Mouse (Mus musculus) heart, embryonic 10.5 days (tissue): ENCODE data around the gene Cd22. TPM values are rescaled to one million over a fixed set of nuclear protein-coding genes. Genes with fewer than 3 reads are reported as not detected.
A peak's percentile ranks its signal among the peaks of the same experiment; 100 is the strongest.

Source experiments
- DNase-seq: peaks from one replicate; pipeline ENCODE4 v3.0.0-alpha.2; 2017; ENCODE audit warnings: low spot score
- H3K27ac ChIP-seq: fragments of 300-500 bp; sonication (generic); 2 replicates; pipeline ENCODE4 v1.5.1; 2016; ENCODE audit warnings: mild to moderate bottlenecking
- H3K27me3 ChIP-seq: fragments of 300-500 bp; sonication (generic); 2 replicates; pipeline ENCODE4 v1.6.1; 2016; ENCODE audit warnings: mild to moderate bottlenecking; ENCODE audit not compliant: poor library complexity, insufficient read depth, severe bottlenecking
- H3K36me3 ChIP-seq: fragments of 300-500 bp; sonication (generic); 2 replicates; pipeline ENCODE4 v1.6.1; 2016; ENCODE audit warnings: mild to moderate bottlenecking, moderate library complexity
- H3K4me1 ChIP-seq: fragments of 300-500 bp; sonication (generic); 2 replicates; pipeline ENCODE4 v1.6.1; 2016; ENCODE audit warnings: mild to moderate bottlenecking
- H3K4me3 ChIP-seq: fragments of 300-500 bp; sonication (generic); 2 replicates; pipeline ENCODE4 v1.5.1; 2016; ENCODE audit warnings: mild to moderate bottlenecking, moderate library complexity
- H3K9me3 ChIP-seq: fragments of 300-500 bp; sonication (generic); 2 replicates; pipeline ENCODE4 v1.6.1; 2016; ENCODE audit warnings: mild to moderate bottlenecking, moderate library complexity
- WGBS: fragments of 180-500 bp; shearing (Covaris S2); methylation state at CpG from one replicate; pipeline ENCODE4 v1.1.7; 2016; 5-methylcytosine and 5-hydroxymethylcytosine counted together
- polyA plus RNA-seq: library from polyadenylated mRNA; unstranded; fragments of >200 nt; fragmentation: Nextera tagmentation; extraction: Ambion mirVana; gene quantifications from 2 replicates; pipeline ENCODE4 v1.2.1, GENCODE M21; 2016

The Cd22 gene
- polyA plus RNA-seq, 1 experiment from 2014 or later: not detected

GRCm38 (mm10) chr7:30891746-30892145 lies 11.6 kb upstream of the Cd22 start:
- no peaks in the 10 kb centered on the region for H3K27me3 ChIP-seq
- WGBS: 81% methylated on average over 9 of the region's 9 CpGs
- H3K4me1 ChIP-seq: peaks cover 5% of the 10 kb centered on the region; the same call in 1 of the 2 replicates
- H3K36me3 ChIP-seq: no peaks in the 10 kb centered on the region
- no peak for DNase-seq
- H3K27ac ChIP-seq: no peak overlapping the region
- no peaks in the 10 kb centered on the region for H3K9me3 ChIP-seq
- H3K4me3 ChIP-seq: no peak overlapping the region

GRCm38 (mm10) chr7:30890681-30891080 lies 10.5 kb upstream of the Cd22 start:
- no peaks in the 10 kb centered on the region for H3K36me3 ChIP-seq
- H3K4me1 ChIP-seq: peaks cover 5% of the 10 kb centered on the region; the same call in 1 of the 2 replicates
- H3K9me3 ChIP-seq: no peaks in the 10 kb centered on the region
- H3K27me3 ChIP-seq: no peaks in the 10 kb centered on the region
- H3K27ac ChIP-seq: no peak overlapping the region
- no peak for DNase-seq
- H3K4me3 ChIP-seq: no peak overlapping the region
- WGBS: 53% methylated on average over 2 of the region's 2 CpGs

- 79% methylated on average over 7 of the region's 7 CpGs for WGBS
- H3K27me3 ChIP-seq: no peaks in the 10 kb centered on the region
- H3K9me3 ChIP-seq: no peaks in the 10 kb centered on the region
- peaks cover 5% of the 10 kb centered on the region; the same call in 1 of the 2 replicates for H3K4me1 ChIP-seq
- H3K36me3 ChIP-seq: no peaks in the 10 kb centered on the region
- no peak overlapping the region for H3K4me3 ChIP-seq
- H3K27ac ChIP-seq: no peak overlapping the region
- no peak for DNase-seq
Measured at GRCm38 (mm10) chr7:30888786-30889185, 8.6 kb upstream of the Cd22 start.

GRCm38 (mm10) chr7:30887568-30888188 lies 7.5 kb upstream of the Cd22 start:
- Histone ChIP-seq H3K27ac (no peak overlapping the region), H3K4me3 (no peak overlapping the region), H3K27me3 (no peaks in the 10 kb centered on the region), H3K36me3 (no peaks in the 10 kb centered on the region), H3K9me3 (no peaks in the 10 kb centered on the region), H3K4me1 (peaks cover 5% of the 10 kb centered on the region; the same call in 1 of the 2 replicates)
- no peak for DNase-seq
- WGBS: 80% methylated on average over 14 of the region's 14 CpGs

GRCm38 (mm10) chr7:30886852-30887251 lies 6.7 kb upstream of the Cd22 start:
- H3K4me3 ChIP-seq: no peak overlapping the region
- WGBS: 74% methylated on average over 4 of the region's 4 CpGs

GRCm38 (mm10) chr7:30884047-30884446 lies 3.9 kb upstream of the Cd22 start:
- Histone ChIP-seq H3K4me1 (peaks cover 3% of the 10 kb centered on the region; the same call in 1 of the 2 replicates), H3K4me3 (no peak overlapping the region), H3K27ac (no peak overlapping the region), H3K27me3 (no peaks in the 10 kb centered on the region), H3K9me3 (no peaks in the 10 kb centered on the region), H3K36me3 (no peaks in the 10 kb centered on the region)
- DNase-seq: no peak

More at GRCm38 (mm10) chr7:30886852-30887251, 6.7 kb upstream of the Cd22 start:
- Histone ChIP-seq H3K4me1 (no peaks in the 10 kb centered on the region), H3K9me3 (no peaks in the 10 kb centered on the region), H3K27me3 (no peaks in the 10 kb centered on the region), H3K27ac (no peak overlapping the region), H3K36me3 (no peaks in the 10 kb centered on the region)
- no peak for DNase-seq

- H3K9me3 ChIP-seq: no peaks in the 10 kb centered on the region
Measured at GRCm38 (mm10) chr7:30881367-30881766, 1.2 kb upstream of the Cd22 start.

GRCm38 (mm10) chr7:30878950-30879349 lies 1.2 kb downstream of the Cd22 start:
- Histone ChIP-seq H3K27ac (no peak overlapping the region), H3K36me3 (no peaks in the 10 kb centered on the region), H3K4me3 (no peak overlapping the region), H3K4me1 (peaks cover 3% of the 10 kb centered on the region; the same call in 1 of the 2 replicates), H3K27me3 (peaks cover 11% of the 10 kb centered on the region; the same call in 1 of the 2 replicates), H3K9me3 (no peaks in the 10 kb centered on the region)
- no peak for DNase-seq
- WGBS: 78% methylated on average over 6 of the region's 6 CpGs

More at GRCm38 (mm10) chr7:30881367-30881766, 1.2 kb upstream of the Cd22 start:
- H3K27ac ChIP-seq: no peak overlapping the region
- H3K4me3 ChIP-seq: no peak overlapping the region
- no peaks in the 10 kb centered on the region for H3K36me3 ChIP-seq
- 75% methylated on average over 3 of the region's 3 CpGs for WGBS
- H3K4me1 ChIP-seq: peaks cover 3% of the 10 kb centered on the region; the same call in 1 of the 2 replicates
- no peaks in the 10 kb centered on the region for H3K27me3 ChIP-seq
- no peak for DNase-seq

GRCm38 (mm10) chr7:30873083-30873482 lies 7.1 kb downstream of the Cd22 start:
- WGBS: 21% methylated on average over 15 of the region's 15 CpGs
- H3K27ac ChIP-seq: no peak overlapping the region
- peak; percentile 82 for DNase-seq

GRCm38 (mm10) chr7:30863386-30863785 lies 16.8 kb downstream of the Cd22 start:
- Histone ChIP-seq H3K4me1 (peaks cover 8% of the 10 kb centered on the region), H3K36me3 (no peaks in the 10 kb centered on the region), H3K27me3 (peaks cover 72% of the 10 kb centered on the region), H3K9me3 (no peaks in the 10 kb centered on the region), H3K27ac (no peak overlapping the region), H3K4me3 (no peak overlapping the region)
- 44% methylated on average over 8 of the region's 8 CpGs for WGBS
- no peak for DNase-seq

More at GRCm38 (mm10) chr7:30873083-30873482, 7.1 kb downstream of the Cd22 start:
- H3K36me3 ChIP-seq: no peaks in the 10 kb centered on the region
- no peaks in the 10 kb centered on the region for H3K4me1 ChIP-seq
- H3K27me3 ChIP-seq: peaks cover 55% of the 10 kb centered on the region
- no peaks in the 10 kb centered on the region for H3K9me3 ChIP-seq
- no peak overlapping the region for H3K4me3 ChIP-seq

GRCm38 (mm10) chr7:30861464-30861863 lies 18.7 kb downstream of the Cd22 start, which contains the start of gene Ffar1:
Ffar1 (minus strand) TSS chr7:30861564.
- Histone ChIP-seq H3K27ac (no peak within 1 kb of the TSS; the same call in 1 of the 2 replicates), H3K27me3 (peaks cover 62% of the 10 kb centered on the region), H3K9me3 (no peaks in the 10 kb centered on the region), H3K4me1 (peaks cover 8% of the 10 kb centered on the region), H3K36me3 (no peaks in the 10 kb centered on the region), H3K4me3 (no peak within 1 kb of the TSS)
- 83% methylated on average over 12 of the region's 12 CpGs for WGBS
- DNase-seq: no peak

GRCm38 (mm10) chr7:30859635-30860402 lies 20.3 kb downstream of the Cd22 start:
- WGBS: 9% methylated on average over 14 of the region's 16 CpGs
- Histone ChIP-seq H3K4me1 (peaks cover 16% of the 10 kb centered on the region), H3K9me3 (no peaks in the 10 kb centered on the region), H3K36me3 (no peaks in the 10 kb centered on the region), H3K27me3 (peaks cover 62% of the 10 kb centered on the region), H3K4me3 (peak overlapping the region; percentile 38), H3K27ac (no peak overlapping the region)
- no peak for DNase-seq

GRCm38 (mm10) chr7:30859290-30859634 lies 20.9 kb downstream of the Cd22 start:
- no peaks in the 10 kb centered on the region for H3K9me3 ChIP-seq
- DNase-seq: no peak
- no peak overlapping the region for H3K4me3 ChIP-seq
- H3K27ac ChIP-seq: no peak overlapping the region
- H3K4me1 ChIP-seq: peaks cover 22% of the 10 kb centered on the region
- no peaks in the 10 kb centered on the region for H3K36me3 ChIP-seq
- H3K27me3 ChIP-seq: peaks cover 61% of the 10 kb centered on the region
